Mouse (Mus musculus) forelimb bud, embryonic 11.5 days (tissue): ENCODE data around the gene Ndufs1.
"Not testable (repeated sequence)": the region's sequence is repeated elsewhere in the genome, so short reads cannot be mapped to it uniquely, and the experiment has no call there.

Experiments used
- DNase-seq: peaks from one replicate; pipeline ENCODE4 v3.0.0-alpha.2; 2012; ENCODE audit warnings: low read depth, low spot score

Gene Ndufs1

DNA sequence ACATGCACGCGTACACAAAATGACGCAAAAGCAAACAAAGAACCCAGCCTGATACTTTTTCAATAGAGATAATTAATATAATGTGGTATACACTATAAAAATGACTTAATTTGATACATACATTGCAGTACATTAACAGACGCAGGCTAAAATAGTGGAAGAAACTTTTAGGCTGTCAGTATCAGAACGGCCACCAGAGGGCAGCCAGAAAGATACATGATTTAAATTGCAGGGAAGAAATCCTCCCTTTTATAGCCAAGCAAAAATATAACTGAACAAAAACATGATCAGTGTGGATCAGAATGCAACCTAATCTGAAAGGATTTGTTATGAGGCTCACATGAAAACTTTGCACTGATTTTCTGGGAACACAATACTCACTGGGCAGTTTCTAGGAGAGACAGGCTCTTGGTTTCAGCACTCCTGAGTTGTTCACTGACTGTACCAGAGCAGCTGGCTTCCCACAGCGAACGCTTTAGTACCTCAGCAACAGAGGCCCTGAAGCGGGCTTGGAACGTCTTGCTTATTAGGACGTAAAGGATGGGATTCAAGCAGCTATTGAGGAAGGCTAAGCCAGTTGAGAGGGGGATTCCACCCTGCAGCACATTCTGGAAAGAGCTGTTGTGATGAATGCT lies 6.1 kb upstream of the Ndufs1 start:
- peak; percentile 52 for DNase-seq

DNA sequence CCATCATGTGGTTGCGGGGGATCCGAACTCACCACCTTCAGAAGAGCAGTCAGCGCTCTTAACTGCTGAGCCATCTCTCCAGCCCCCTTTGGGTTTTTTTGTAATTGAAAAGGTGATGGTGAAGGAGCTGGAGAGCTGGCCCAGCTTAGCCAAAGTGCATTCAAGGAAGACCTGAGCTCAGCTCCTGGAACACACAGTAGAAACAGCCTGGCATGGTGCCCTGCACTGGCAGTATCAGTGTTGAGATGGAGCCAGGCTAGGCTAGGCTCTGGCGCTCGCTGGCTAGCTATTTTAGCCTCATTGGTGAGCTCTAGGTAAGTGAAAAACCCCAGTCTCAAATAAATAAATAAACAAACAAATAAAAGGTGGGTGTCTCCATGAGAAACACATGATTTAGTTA lies 5.6 kb upstream of the Ndufs1 start:
- DNase-seq, result no peak

DNA sequence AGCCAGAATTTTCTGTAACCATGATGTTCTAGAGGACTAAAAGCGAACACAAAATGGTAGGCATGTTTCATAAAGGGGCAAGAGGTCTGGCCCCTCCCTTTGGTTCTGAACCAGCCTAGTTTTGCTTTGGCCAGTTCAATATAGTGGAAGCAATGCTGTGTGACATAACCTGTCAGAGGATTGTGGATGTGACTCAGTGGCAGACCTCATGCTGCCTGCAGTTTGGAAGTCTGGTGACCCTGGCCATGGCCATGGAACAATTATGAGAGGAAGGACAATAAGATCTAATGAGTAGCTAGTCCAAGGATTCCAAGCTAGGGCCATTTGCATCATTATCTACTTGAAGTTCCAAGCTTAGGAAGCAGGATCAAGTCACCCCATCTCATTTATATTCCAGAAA lies 4.8 kb upstream of the Ndufs1 start:
- no peak for DNase-seq

DNA sequence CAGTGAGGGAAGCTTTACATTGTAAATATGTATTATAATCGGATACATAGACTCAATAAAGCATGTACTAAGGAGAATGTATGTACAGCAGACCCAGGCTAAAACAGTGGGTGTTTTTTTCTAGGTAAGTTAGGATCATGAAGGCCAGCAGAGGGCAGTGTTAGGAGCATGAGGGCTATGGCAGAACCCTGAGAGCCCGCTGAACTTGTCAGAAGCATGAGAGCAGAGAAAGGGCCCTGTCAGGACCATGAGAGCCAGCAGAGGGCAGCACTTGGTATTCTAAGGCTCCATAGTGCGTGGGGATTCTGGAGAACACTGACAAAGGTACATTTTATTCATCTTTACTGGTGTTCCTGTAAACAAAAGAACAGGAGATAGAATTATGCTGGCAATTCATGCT lies 4.4 kb upstream of the Ndufs1 start:
- peak; percentile 97 for DNase-seq

DNA sequence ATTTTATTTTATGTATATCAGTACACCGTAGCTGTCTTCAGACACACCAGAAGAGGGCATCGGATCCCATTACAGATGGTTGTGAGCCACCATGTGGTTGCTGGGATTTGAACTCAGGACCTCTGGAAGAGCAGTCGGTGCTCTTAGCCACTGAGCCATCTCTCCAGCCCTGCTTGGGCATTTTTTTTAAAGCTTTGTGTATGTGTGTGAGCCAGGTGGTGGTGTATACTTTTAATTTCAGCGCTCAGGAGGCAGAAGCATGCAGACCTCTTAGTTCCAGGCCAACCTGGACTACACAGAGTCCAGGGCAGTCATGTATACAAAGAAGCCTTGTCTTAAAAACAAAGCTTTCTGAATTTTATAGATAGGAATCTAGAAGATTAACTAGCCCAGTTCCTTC lies 3.9 kb upstream of the Ndufs1 start:
- peak; percentile 25 for DNase-seq

DNA sequence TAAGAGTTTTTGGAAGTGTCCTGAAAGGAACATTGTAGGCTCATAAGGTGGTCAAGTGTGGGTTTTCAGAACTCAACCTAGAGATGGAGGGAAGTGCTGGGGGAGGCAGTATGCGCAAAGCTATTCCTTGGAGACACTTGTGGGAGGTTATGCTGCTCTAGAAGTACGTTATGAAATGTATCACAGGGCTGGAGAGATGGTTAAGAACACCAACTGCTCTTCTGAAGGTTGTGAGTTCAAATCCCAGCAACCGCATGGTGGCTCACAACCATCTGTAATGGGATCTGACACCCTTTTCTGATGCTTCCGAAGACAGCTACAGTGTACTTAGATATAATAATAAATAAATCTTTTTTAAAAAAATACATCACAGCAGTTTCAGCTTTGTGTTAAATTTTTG lies 3.5 kb upstream of the Ndufs1 start:
- no peak for DNase-seq

DNA sequence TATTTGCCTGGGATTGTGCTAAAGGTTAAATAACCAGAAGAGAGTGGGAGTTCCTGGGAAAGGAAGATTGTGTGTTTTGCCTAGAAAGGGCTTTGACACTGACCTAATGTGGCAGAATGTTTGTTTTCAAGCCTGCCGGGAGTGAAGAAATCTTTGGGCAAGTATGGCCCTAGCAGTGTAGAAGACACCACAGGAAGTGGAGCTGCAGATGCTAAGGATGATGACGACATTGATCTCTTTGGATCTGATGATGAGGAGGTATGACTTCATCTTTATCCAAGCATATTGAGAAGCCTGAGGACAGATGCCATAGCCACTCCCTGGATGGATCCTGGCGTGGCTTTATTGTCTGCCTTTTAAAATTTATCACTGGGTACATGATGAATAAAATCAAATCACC lies 1.7 kb upstream of the Ndufs1 start:
- no peak for DNase-seq

DNA sequence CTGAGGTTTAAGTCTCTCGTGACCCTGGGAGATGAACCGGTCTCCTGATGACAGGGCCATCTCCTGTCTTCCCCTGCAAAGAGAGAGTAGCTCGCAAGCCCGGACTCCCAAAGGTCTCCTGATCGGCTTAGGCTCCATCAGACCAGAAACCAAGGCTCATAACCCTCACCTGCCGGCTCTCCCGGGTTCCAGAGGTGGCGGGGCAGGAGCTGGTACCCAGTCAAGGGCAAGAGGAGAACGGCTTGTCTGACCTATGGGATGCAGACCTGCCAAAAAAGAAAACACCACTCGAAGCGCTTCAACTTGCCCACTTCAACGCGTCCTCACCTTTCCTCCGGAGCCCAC lies 402 bp downstream of the Ndufs1 start:
- DNase-seq, result no peak

DNA sequence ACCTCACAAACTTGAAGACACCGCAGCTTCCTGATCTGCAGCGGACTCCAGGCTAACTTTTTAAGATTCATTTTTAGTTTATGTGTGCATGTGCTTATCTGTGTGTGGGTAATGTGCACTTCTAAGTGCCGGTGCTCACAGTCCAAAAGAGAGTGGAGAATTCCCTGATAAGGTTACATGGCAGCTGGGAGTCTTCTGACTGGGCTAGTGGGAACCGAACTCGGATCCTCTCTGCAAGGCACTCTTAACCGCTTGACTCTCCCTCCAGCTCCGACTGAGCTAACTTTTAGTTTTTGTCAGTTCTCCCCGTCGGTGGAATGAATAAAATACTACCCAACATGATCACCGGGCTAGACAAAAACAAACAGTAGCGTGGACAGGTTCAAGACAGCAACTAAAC lies 780 bp downstream of the Ndufs1 start:
- no peak for DNase-seq

DNA sequence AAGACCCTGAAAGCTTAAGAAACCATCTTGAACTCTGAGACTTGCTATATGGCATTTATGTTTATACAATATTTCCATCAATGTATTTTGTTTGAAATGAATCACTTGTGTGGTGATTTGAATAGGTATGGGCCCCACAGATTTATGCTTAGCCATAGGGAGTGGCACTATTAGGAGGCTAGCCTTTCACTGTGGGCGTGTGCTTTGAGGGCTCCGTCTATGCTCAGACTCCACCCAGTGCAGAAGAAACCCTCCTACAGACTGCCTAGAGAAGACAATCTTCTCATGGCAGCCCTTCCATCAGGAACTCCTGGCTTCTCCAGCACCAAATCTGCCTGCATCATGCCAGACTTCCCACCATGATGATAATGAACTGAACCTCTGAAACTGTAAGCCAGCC lies 8.0 kb downstream of the Ndufs1 start:
- DNase-seq, result no peak

DNA sequence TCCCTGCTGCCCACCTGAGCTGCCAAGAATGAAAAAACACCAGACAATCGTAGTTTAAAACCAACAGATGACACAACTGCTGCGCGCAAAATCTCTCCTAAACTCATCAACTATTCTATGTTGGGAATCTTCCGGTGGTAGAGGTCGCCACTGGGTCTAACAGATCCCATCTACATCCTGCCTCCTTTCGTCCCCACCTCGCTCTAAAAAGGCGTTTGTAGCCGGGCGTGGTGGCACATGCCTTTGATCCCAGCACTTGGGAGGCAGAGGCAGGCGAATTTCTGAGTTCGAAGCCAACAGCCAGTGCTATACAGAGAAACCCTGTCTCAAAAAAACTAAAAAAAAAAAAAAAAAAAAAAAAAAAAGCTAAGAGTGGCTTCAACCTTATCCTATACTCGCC lies 36.4 kb downstream of the Ndufs1 start:
- DNase-seq, result no peak

DNA sequence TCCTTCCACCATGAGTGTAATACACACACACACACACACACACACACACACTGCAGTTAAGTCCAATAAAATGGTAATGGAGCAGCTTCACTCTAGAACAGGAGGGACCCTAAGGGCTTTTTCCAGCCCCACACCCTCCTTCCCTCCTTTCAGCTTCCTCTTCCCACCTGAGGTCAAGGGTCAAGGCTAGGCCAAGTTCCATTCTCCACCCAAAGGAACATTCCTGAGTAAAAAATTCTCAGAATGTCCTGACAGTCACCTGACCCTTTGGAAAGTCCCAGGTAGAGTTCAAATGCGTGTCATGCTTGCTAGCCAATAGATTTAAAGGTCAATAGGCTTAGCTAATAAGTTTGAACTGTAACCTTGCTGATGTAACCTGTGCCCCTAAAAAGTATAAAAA lies 38.0 kb downstream of the Ndufs1 start:
- DNase-seq, result not testable (repeated sequence)

DNA sequence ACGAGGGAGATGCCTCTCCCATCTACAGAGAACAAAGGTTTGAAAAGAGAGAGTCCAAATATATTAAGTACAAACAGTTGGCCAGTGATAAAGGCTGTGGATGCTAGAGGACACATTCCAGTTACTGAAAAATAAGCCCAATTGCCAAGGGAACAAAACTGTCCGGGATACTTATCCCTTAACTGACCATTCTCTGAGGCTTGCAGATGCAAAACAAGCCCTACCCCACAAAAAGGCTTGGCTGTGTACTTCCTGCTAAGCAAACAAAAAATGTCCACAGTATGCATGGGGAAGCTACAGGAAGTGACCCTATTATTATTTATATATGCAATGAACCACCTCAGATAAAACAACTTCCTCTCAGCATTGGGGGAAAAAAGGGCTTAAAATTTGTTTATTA lies 38.7 kb downstream of the Ndufs1 start:
- no peak for DNase-seq

DNA sequence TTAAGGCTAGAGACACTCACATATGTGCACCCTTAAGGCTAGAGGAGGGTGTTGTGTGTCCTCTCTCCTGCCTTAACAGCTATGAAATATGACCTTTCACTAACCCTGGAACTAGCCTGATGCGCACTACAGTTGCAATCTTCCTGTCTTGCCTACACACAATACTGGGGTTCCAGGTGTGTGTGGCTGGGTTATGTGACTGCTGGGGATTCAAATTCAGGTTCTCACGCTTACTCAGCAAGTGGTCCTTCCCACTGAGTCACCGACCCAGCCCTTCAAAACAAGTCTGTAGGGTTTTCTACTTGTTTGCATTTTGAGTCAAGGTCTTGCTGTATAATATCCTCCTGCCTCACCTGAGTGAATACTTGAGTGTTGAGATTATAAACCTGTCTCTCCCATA lies 42.1 kb downstream of the Ndufs1 start:
- no peak for DNase-seq

DNA sequence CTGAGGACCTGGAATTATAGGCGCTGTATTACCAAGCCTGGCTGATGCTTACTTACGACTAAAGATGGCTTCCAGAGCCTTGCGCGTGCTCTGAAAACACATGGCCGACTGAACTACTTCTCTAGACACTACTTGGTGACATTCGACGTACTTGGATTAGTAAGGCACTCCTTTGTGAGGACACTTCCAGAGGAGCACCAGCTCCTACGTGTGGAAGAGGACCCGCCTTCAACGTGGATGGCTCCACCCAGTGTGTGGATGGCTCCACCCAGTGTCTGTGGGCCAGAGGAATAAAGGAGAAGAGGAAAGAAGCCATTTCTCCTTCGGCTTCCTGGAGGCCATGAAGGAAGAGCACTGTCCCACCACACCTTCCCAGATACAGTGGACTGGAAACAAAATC lies 44.9 kb downstream of the Ndufs1 start:
- DNase-seq, result no peak

DNA sequence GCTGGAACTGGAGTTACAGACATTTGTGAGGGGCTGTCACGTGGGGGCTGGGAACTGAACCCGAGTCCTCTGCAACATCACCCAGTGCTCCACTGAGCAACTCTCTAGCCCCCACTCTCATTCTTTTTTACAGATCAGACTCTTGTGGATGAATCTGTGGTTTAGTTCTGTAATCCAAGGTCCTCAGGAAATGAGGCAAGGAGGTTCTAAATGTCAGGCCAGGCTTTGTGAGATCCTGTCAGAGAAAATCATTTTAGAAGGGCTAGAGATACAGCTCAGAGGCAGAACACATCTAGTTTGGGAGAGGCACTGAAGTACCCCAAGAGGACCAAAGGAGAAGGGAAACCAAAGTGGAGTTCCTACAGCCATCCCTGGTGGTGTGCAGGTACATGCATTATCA lies 45.8 kb downstream of the Ndufs1 start:
- DNase-seq, result no peak

DNA sequence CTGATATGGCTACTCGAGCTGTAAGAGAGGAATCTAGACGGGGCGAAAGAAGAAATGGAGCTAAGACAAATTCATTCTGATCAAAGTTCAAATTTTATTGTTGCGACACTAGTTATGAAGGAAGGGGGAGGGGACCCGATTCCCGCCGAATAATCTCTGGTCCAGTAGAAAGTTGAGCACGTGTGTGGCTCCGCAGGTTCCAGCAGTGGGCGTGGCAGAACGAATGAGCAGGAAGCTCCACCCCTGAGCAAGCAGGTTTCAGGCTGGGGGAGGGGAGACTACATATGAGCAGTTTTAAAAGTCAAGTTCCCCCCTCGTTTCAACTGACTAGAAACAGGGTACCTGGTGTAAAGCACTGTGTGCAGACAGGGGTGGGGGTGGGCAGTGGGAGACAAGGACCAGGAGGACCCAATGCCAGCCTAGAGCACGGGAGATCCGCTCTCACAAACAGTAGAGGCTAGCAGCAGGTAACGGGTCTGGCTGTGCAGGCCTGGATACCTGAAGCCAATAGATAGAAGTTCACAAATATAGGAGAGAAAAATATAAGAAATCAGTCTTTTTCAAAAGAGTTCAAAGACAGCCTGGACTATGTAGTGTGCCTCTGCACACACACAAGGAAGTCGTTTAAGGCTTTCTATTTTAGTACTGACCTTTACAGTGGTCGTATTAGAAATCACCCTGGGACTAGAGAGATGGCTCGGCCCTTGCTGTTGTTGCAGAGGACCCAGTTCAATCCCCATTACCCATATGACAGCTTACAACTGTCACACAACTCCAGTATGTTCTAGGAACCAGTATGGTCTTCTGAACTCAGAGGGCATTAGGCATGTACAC lies 46.6 kb downstream of the Ndufs1 start:
- DNase-seq, result no peak

DNA sequence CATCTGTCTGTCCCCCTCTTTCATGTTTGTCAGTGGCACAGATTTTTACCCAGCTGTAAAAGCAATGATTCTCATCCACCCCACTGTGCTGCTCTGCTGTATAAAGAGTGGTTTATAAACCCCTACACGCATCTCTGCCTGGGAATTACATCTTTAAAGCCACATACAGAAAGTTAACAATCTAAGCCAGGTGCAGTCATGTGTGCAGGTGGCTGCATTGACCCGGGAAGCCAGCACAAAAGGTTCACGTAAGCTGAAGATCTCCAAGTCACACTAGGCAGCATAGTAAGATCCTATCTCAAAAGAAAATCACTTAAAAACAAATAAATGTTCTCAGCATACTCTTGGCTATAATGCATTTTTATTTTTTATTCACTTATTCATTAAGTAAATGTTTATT lies 47.4 kb downstream of the Ndufs1 start:
- no peak for DNase-seq

DNA sequence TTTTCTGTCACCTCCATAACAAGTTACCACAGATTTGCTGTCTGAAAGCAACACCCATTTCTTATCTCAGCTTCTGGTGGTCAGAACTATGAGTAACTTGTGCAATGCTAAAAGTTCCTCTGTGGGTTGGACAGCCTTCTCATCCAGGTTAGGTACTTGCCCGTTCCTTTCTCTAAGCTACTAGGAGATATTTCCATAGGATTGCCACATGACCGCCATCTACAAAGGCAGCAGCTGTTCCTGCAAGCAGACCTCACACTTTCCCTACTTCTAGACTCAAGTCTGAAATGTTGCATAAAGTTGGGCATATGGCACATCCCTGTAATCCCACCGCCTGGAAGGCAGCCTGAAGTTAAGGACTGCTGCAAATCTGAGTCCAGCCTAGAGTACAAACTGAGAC lies 50.4 kb downstream of the Ndufs1 start:
- no peak for DNase-seq

DNA sequence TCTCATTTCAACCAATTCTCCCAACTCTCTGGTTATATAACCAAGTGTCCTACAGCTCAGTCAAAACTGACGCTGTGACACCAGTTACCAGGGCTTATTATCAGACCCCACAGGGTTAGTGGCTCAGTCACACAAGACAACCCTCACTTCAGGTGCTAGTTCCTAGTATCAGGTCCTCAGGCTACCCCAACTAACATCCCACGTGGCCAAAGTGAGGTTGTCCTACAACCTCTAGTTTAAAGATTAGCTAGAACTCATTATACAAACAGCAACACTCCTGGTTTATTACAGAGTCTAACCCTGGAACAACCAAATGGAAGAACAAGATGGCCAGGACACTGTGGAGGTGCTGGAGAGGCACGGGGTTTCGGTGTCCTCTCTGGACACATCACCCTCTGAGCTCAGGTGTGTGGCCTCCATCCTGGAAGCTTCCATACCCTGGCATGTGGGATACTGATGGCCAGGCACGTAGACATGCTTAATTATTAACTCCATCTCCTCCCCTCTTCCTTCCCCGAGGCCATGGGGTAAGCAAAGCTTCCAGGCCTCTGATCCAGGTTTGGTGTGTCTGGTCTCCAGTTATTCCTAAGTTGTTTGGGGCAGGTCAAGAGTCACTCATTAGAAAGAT lies 52.7 kb downstream of the Ndufs1 start:
- no peak for DNase-seq

DNA sequence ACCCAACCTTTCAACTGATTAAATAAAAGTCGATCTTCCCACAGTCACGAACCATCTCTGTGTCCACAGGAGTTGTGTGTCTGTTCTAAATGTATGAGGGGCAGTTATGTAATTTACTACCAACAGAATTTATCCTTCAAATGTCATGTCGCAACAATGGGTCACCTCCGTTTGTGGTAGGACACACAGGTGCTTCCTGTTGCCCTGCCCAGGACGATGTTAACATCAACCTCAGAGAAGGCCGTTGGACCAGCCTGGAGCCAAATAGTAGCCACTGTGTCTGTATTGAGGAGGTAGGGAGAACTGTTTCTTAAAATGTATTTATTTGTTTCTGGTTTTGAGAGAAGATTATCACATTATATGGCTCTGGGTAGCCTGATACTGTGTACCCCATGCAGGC lies 54.6 kb downstream of the Ndufs1 start:
- DNase-seq, result no peak

DNA sequence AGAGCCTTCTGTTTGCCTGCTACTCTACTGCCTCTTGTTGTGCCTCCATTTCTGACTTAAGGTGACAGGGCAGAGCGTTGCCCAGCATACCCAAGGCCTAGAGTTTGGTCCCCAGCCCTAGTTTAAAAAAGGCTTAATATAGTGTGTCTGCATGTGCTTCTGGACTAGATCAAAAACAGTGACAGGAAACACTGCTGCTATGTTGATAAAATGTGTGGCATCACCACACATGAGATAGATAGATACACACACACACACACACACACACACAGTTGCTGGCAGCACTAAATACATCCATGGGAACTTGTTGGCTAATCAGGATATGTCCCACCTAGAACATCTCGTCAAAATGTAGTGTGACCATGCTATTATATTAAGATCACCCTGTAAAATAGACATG lies 56.3 kb downstream of the Ndufs1 start:
- no peak for DNase-seq

DNA sequence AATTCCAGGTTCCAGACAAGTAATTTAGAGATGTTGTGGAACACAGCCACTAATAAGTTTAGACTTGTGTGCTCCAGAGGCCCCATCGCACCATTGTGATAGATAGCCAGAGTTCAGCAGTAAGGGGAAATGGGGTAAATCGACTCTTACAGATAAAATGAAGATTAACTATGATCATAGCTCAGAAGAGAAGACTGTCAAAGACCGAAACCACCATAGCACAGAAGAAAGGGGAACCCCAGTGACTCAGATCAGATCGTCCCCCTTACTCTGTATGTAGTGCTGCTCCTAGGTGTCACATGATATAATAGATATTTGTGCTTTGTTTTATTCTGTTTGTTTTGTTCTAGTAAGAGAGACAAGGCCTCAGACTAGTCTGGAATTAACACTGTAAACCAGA lies 57.0 kb downstream of the Ndufs1 start:
- DNase-seq, result no peak
